ENCODE assay signal across 30 mouse cellular contexts in the genomic region with DNA sequence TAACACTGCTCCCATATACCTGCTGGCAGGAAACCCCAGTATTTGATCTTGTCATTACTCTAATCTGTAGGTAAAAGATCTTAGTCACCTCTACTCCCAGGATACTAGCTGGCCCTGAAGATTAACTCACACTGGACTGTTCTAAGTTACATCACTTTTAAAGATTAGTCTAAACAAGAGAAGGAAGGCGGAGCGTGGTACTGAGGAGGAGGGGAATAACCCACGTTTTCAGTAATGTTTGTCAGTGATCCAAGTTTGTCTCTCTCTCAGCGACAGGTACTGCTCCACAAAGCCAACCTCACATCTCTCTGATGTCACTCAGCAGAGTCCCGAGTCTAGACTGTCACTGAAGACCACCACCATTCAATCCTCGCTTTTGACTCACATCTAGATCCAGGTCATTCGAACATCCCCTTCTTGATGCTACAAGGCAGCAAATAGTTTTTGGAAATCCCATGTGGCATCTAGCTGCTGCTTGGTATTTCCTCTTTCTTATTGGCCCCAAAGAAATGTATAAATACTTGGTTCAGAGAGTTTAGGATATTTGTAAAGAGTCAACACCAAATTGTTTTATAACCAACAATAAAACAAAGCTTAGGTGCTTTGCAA. TPM values are rescaled to one million over a fixed set of nuclear protein-coding genes. Genes with fewer than 3 reads are reported as not detected.
A peak's percentile ranks its signal among the peaks of the same experiment; 100 is the strongest.
DNase-seq lines count a peak whose midpoint lies in the region; ATAC-seq and TF ChIP-seq lines count a peak whose summit lies in the region.
"Had no signal": no experiment of that assay in that cellular context is flagged by ENCODE, and none has a peak within 500 bp of the region (broad histone marks: within the 10 kb centered on the region; RNA-seq: fewer than 3 reads in every experiment).

No protein-coding gene starts in this region.

- no peak for TF ChIP-seq CTCF in spleen, adult 2 months (IDR thresholded peaks at IDR 0.05; ENCODE audit: extremely low read depth, insufficient read depth, insufficient read length, insufficient replicate concordance)
- no peak for TF ChIP-seq CTCF in CH12.LX (conservative IDR thresholded peaks at IDR 0.05 in 1 of 2, IDR thresholded peaks at IDR 0.05 in 1 of 2; ENCODE audit: low read depth in 2 of 2, low read length in 2 of 2)
- no peak for TF ChIP-seq CTCF in lung, adult 2 months (IDR thresholded peaks at IDR 0.05; ENCODE audit: insufficient read depth, low read length)

- whole genome bisulfite sequencing in spleen, adult 2 months = 58% methylated on average over 7 of the region's 7 CpGs
- 55% methylated on average over 7 of the region's 7 CpGs for WGBS in lung, adult 2 months

- peaks cover 69% of the 10 kb centered on the region for H3K79me2 ChIP-seq in CH12.LX (replicated peaks; ENCODE audit: control insufficient read depth, extremely low read depth, insufficient read depth, poor library complexity, severe bottlenecking)

- H3K27ac ChIP-seq in spleen, adult 2 months (ENCODE audit: insufficient read depth, low read length) = peak overlapping the region; percentile 12; the same call in 1 of the 2 replicates
- H3K27ac ChIP-seq in CH12.LX (ENCODE audit: insufficient read depth, low read depth) = peak overlapping the region; percentile 82
- H3K27ac ChIP-seq: embryonic facial prominence, embryonic 13.5 days; forebrain, embryonic 12.5 days; heart, adult 2 months; hindbrain, embryonic 14.5 days; limb, embryonic 15.5 days; midbrain, embryonic 15.5 days; neural tube, embryonic 15.5 days had no signal

- no peak; the same call in 1 of the 2 replicates for TF ChIP-seq EP300 in CH12.LX (IDR thresholded peaks at IDR 0.05; ENCODE audit: low read length)

- H3K9me3 ChIP-seq in CH12.LX (replicated peaks; ENCODE audit: low read length) = no peaks in the 10 kb centered on the region
- H3K9me3 ChIP-seq: embryonic facial prominence, embryonic 13.5 days; forebrain, embryonic 12.5 days; G1E; limb, embryonic 15.5 days; midbrain, embryonic 15.5 days; neural tube, embryonic 15.5 days had no signal

- peaks cover 19% of the 10 kb centered on the region for H3K4me1 ChIP-seq in spleen, adult 2 months (ENCODE audit: control insufficient read depth, insufficient read depth, insufficient read length)
- H3K4me1 ChIP-seq in CH12.LX (ENCODE audit: control insufficient read depth in 1 of 2, insufficient read depth in 2 of 2) = peaks cover 3 to 20% of the 10 kb centered on the region in 2 experiments; a peak in 3 of 4 replicates
- H3K4me1 ChIP-seq in lung, adult 2 months (ENCODE audit: control insufficient read depth, insufficient read depth, low read length) = peaks cover 20% of the 10 kb centered on the region

- peaks cover 18% of the 10 kb centered on the region for H3K36me3 ChIP-seq in spleen, adult 2 months (ENCODE audit: control insufficient read depth, insufficient read depth, low read length)
- H3K36me3 ChIP-seq in CH12.LX (replicated peaks in 1 of 2; ENCODE audit: control insufficient read depth in 1 of 2, insufficient read depth in 1 of 2, low read length in 1 of 2) = peaks cover 34 to 41% of the 10 kb centered on the region in 2 experiments
- H3K36me3 ChIP-seq: forebrain, embryonic 12.5 days; midbrain, embryonic 15.5 days had no signal

- peak; percentile 23 for ATAC-seq in inflammation-experienced regulatory T-cells, adult 6 months
- ATAC-seq: intestine, embryonic 16.5 days; midbrain, embryonic 15.5 days; Patski had no signal

- H3K4me3 ChIP-seq in spleen, adult 2 months (ENCODE audit: extremely low read depth, insufficient read depth, insufficient read length) = no peak overlapping the region; the same call in 1 of the 2 replicates
- peak overlapping the region; percentile 97 to 99 (median 99) for H3K4me3 ChIP-seq in CH12.LX (replicated peaks in 1 of 3; ENCODE audit: low read depth in 2 of 3, low read length in 2 of 3, poor library complexity in 1 of 3)
- no peak overlapping the region for H3K4me3 ChIP-seq in lung, adult 2 months (replicated peaks; ENCODE audit: extremely low read depth, low read depth, low read length)
- H3K4me3 ChIP-seq: embryonic facial prominence, embryonic 13.5 days; erythroblast, embryonic 14.5 days; forebrain, embryonic 12.5 days; heart, adult 2 months; limb, embryonic 15.5 days; midbrain, embryonic 15.5 days; neural tube, embryonic 15.5 days had no signal

- DNase-seq in spleen, adult 2 months (ENCODE audit: low read depth in 1 of 2, low spot score in 2 of 2) = no peak
- no peak for DNase-seq in spleen, adult 12 weeks (ENCODE audit: low spot score)
- peak; percentile 60 for DNase-seq in CH12.LX (ENCODE audit: extremely low read depth)
- no peak for DNase-seq in layer of hippocampus, adult 11-12 months (ENCODE audit: low spot score)
- DNase-seq in lung, adult 2 months = no peak
- DNase-seq in embryo, embryonic 10.5 days (ENCODE audit: low spot score) = no peak
- DNase-seq: adrenal gland, adult 8-10 months; cerebellum, adult 18-20 months; cerebellum, postnatal 25 days; embryo, embryonic 11 days; gastrocnemius, postnatal 25 days; heart, adult 2 months; heart, postnatal 36 days; kidney, postnatal 25 days; left cerebral cortex, postnatal 4 days; lung, adult 18-20 months; lung, postnatal 14 days; spleen, adult 18-20 months; thymus, postnatal 25 days had no signal

- no peaks in the 10 kb centered on the region for H3K27me3 ChIP-seq in spleen, adult 2 months (ENCODE audit: control insufficient read depth, insufficient read depth, low read length)
- H3K27me3 ChIP-seq in CH12.LX (replicated peaks) = no peaks in the 10 kb centered on the region
- H3K27me3 ChIP-seq: limb, embryonic 15.5 days; midbrain, embryonic 15.5 days; neural tube, embryonic 15.5 days; Patski had no signal

- peak overlapping the region; percentile 87 for H3K9ac ChIP-seq in CH12.LX (ENCODE audit: insufficient read depth, low read depth)
- H3K9ac ChIP-seq: embryonic facial prominence, embryonic 13.5 days; forebrain, embryonic 12.5 days; hindbrain, embryonic 14.5 days; limb, embryonic 15.5 days; midbrain, embryonic 15.5 days; neural tube, embryonic 15.5 days had no signal

- no peak for TF ChIP-seq POLR2A in spleen, adult 2 months (IDR thresholded peaks at IDR 0.05; ENCODE audit: low read depth, low read length)
- peak; percentile 50; the same call in 1 of the 2 replicates for TF ChIP-seq POLR2A in CH12.LX (IDR thresholded peaks at IDR 0.05; ENCODE audit: low read depth, low read length)
- TF ChIP-seq POLR2A in lung, adult 2 months (IDR thresholded peaks at IDR 0.05; ENCODE audit: borderline replicate concordance, extremely low read depth, low read depth, low read length) = no peak

- no peak; the same call in 1 of the 2 replicates for TF ChIP-seq RAD21 in CH12.LX (IDR thresholded peaks at IDR 0.05; ENCODE audit: low read depth, low read length)

- peak overlapping the region; percentile 92 for H3K4me2 ChIP-seq in CH12.LX (ENCODE audit: insufficient read depth, low read depth, poor library complexity, severe bottlenecking)
- H3K4me2 ChIP-seq: embryonic facial prominence, embryonic 13.5 days; forebrain, embryonic 12.5 days; hindbrain, embryonic 14.5 days; limb, embryonic 15.5 days; midbrain, embryonic 15.5 days; neural tube, embryonic 15.5 days had no signal

- dilution Hi-C loops in CH12.LX (cut with MboI; ENCODE audit: extremely low pct_ligation_motif_present, extremely low pct_unique_long_range_greater_than_20kb, low sequenced_read_pairs) = no loop called here

- in situ Hi-C loops in CH12.LX (cut with MboI; ENCODE audit: low pct_ligation_motif_present, low pct_unique_long_range_greater_than_20kb, low sequenced_read_pairs) = no loop called here

TF ChIP-seq in CH12.LX, 34 proteins besides CTCF, POLR2A, EP300 and RAD21 (continues in another document):
- TF ChIP-seq PAX5 (IDR thresholded peaks at IDR 0.05; ENCODE audit: low read length) (no peak), ZKSCAN1 (IDR thresholded peaks at IDR 0.05; ENCODE audit: borderline replicate concordance, low read depth, low read length) (no peak), BHLHE40 (IDR thresholded peaks at IDR 0.05; ENCODE audit: low read depth, low read length) (peak; percentile 37; the same call in 1 of the 2 replicates), USF2 (conservative IDR thresholded peaks at IDR 0.05; ENCODE audit: low read depth, low read length) (no peak), POLR2AphosphoS2 (IDR thresholded peaks at IDR 0.05; ENCODE audit: low read depth, low read length) (0 out of 2 replicates have a peak, but pooled peaks have one; percentile 12), SIN3A (IDR thresholded peaks at IDR 0.05; ENCODE audit: low read length) (peak; percentile 96), HCFC1 (IDR thresholded peaks at IDR 0.05; ENCODE audit: low read depth, low read length) (peak; percentile 40; the same call in 1 of the 2 replicates), JUND (conservative IDR thresholded peaks at IDR 0.05; ENCODE audit: low read depth, low read length) (no peak), ETS1 (conservative IDR thresholded peaks at IDR 0.05; ENCODE audit: low read depth, low read length) (peak; percentile 69), MAFK (IDR thresholded peaks at IDR 0.05; ENCODE audit: insufficient replicate concordance, low read length) (no peak; the same call in 1 of the 2 replicates), ZNF384 (IDR thresholded peaks at IDR 0.05; ENCODE audit: low read depth, low read length) (no peak; the same call in 1 of the 2 replicates), SMC3 (IDR thresholded peaks at IDR 0.05; ENCODE audit: low read depth, low read length) (peak; percentile 10; the same call in 1 of the 2 replicates), USF1 (IDR thresholded peaks at IDR 0.05; ENCODE audit: low read depth, low read length) (no peak), E2F4 (IDR thresholded peaks at IDR 0.05; ENCODE audit: insufficient replicate concordance, low read depth, low read length) (no peak), MXI1 (IDR thresholded peaks at IDR 0.05; ENCODE audit: low read depth, low read length) (peak; percentile 86), MEF2A (IDR thresholded peaks at IDR 0.05; ENCODE audit: borderline replicate concordance, low read depth, low read length) (peak; percentile 50; the same call in 1 of the 2 replicates), UBTF (IDR thresholded peaks at IDR 0.05; ENCODE audit: low read depth, low read length) (no peak), MAX (IDR thresholded peaks at IDR 0.05; ENCODE audit: low read length) (peak; percentile 85; the same call in 1 of the 2 replicates), TBP (conservative IDR thresholded peaks at IDR 0.05; ENCODE audit: low read depth, low read length) (peak; percentile 87), NELFE (IDR thresholded peaks at IDR 0.05; ENCODE audit: low read depth, low read length) (peak; percentile 57), GABPA (IDR thresholded peaks at IDR 0.05; ENCODE audit: insufficient replicate concordance, low read depth, low read length) (no peak)

RNA-seq across cellular contexts. Expression of a gene that starts 3.5 kb away (rescaled TPM):
- polyA plus RNA-seq in spleen, adult 2 months (2012; rRNA removed) = 12.2 and 13.0 TPM in 2 replicates
- total RNA-seq in CH12.LX (2012; rRNA removed) (65.3 and 95.3 TPM in 2 replicates), CH12.LX (2014; rRNA removed) (38.8 and 51.7 TPM in 2 replicates)
- 21.4 and 24.6 TPM in 2 replicates for polyA plus RNA-seq in CH12.LX (2012; ENCODE audit: insufficient read length, low read depth)
- polyA plus RNA-seq in inflammation-experienced regulatory T-cells, adult 6 months (2017; shearing (Covaris generic)) = 10 to 100 TPM; 41.2 to 50.7 (median 46.5) TPM
- 5.9 and 7.2 TPM in 2 replicates for polyA plus RNA-seq in lung, adult 2 months (2012; rRNA removed)

Comparison
In these comparisons a context has a peak if more than half of its experiments do, and no peak if none do; other contexts are left out.
1. H3K4me3 ChIP-seq: peak in CH12.LX (3 of 3); none in spleen, adult 2 months (single experiment) and lung, adult 2 months (single experiment).